Mouse (Mus musculus) c-Kit-positive CD71-negative TER-119-negative erythroid progenitor cells, embryonic 14.5 days (primary cell): ENCODE data around the gene Ahsg.

ENCODE experiments used
- DNase-seq: peaks from one replicate; pipeline ENCODE4 v3.0.0-alpha.2; 2013; ENCODE audit warnings: low read depth

The Ahsg gene

DNA sequence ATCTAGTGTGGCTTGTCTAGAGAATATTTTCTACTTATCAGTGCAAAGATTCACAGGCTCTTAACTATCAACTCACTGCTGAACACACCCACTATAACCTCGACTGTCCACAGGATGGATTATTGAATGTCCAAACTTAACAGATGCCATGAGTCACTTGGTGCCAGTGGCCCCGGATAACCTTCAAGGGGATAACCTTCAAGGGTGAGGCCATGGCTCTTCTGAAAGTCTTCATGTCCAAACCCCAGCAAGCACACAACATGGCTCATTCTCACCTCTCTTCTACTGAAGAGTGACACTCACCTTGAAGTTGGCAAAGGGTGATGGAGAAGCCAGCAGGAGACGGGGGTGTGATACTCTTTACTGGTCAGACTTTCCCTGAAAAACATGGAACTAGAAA lies 4.4 kb upstream of the Ahsg start:
- no peak for DNase-seq

DNA sequence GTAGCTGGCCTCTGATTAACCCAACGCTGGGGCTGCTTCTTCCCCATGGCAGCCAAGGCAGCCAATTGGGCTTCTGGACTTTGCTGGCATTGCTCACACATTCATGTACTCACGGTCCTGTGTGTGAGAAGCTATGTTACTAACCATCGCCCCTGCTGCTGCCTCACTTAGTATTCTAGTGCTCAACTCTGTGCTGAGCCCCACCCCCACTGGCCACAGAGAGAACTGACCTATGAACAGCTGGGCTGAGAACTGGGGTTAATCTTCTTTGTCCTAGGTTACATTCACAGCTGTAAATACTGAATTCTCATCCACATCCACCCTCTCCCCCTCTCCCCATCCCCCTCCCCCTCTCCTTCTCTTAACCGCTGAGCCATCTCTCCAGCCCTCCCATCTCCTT lies 2.2 kb upstream of the Ahsg start:
- DNase-seq: no peak

DNA sequence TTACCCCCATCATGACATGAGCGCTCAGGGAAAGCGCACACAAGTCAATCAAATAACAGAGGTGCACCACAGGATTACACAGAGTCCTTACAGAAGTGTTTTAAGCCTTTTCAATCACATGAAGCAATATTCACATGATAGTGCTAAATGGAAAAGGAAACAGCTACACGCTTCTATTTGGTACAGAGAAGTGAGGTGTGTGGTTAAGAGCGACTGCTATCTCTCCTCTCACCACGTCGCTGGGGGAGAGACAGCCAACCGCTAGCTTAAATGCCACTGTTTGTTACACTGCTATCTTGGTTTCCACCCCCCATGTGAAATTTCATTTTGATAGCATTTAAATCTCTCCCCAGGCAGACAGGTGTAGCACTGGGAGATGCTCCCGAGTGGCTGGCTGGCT lies 1.4 kb upstream of the Ahsg start:
- no peak for DNase-seq

DNA sequence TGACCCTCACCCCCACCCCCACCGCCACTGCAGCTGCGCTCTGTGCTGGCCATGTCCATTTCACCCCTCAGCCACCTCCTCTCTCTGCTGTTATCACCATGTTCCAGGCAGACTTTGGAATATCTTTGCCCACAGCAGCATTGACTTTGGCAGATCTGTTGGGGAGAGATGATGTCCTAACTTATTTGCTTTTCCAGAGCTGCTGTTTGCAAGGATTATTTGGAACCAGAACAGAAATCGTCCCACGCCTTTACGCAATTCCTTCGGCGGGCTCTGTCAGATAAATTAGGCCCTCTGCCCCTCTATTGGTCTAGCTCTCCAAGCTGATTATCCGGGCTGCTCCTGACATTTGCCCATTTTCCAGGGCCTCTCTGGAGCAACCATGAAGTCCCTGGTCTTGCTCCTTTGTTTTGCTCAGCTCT lies 667 bp downstream of the Ahsg start:
- DNase-seq: no peak

DNA sequence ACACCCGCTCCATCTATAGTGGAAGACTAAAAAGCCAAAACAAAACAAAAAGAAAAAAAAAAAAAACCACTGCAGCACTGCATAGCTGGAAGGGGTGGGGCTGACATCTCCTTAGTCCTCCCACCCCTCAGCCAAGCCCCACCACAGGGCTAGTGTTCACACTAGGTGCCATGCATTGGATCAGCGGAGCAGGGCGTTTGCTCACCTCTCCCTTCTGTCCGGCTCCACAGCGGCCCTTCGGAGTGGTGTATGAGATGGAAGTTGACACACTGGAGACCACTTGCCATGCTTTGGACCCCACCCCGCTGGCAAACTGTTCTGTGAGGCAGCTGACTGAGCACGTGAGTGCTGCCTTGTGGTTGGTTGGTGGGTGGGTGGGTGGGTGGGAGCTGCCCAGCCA lies 3.0 kb downstream of the Ahsg start:
- no peak for DNase-seq

DNA sequence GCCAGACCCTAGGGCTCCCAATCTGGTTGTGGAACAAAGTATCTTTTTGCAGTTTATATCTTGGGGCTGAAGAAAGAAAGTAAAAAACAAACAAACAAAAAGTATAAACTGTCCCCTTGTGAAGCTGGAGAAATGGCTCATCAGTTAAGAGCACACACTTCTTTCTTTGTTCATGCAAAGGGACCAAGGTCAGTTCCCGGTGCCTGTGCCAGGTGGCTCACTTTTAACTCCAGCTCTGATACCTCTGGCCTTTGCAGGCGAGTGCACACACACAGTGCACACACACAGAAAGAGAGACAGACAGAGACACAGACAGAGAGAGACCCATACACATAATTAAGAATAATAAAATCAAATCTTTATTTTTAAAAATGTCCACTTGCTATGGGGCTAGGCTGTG lies 5.5 kb downstream of the Ahsg start:
- DNase-seq: no peak

DNA sequence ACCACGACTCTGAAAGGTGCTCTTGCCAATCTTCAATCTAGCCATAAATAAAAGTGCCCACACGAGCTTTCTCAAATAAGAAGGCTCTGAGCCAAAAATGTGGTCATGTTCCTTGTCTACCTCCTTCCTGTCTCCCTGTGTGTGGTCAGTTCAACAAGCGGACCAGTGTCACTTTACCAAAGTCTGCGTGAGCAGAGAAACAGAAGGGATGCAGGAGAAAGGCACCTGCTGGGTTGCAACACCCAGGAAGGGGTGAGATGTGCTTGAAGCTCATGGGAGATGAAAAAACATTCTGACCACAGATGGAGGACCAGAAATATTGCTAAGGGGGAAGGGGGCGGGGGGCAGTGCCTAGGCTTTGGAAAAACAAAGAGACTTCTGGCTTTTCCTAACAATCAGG lies 8.3 kb downstream of the Ahsg start:
- DNase-seq: no peak

DNA sequence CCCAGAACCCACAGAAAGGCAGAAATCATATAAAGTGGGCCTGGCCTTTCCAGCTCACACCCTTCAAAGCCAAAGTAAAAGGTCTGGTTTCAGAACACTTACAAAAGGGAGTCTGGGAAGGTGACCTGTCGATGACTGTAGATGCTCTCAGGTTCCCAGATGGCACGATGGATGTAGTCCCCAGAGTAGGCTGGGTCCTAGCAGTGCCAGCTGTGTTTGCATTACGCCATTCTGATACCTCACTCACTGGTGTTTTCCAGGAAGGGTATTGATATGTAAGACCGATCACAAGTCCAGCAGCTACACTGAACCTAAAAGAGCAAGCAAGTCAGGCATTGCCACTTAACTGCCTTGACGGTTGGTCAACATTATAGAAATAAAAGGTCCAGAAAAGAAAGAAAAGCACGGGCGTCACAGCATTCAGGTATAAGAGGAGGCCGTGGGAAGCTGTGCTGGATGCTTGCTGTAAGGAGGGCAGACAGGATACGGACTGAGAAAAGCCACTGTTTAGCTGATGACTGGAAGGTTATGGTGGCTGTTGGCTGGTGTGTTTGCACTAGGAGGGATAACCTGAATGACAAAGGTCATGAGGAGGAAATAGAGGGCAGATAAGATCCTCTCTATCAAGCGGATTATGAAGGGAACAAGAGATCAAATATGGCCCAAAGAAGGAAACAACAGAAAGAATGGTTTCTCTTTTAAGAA lies 8.9 kb downstream of the Ahsg start:
- DNase-seq: no peak

DNA sequence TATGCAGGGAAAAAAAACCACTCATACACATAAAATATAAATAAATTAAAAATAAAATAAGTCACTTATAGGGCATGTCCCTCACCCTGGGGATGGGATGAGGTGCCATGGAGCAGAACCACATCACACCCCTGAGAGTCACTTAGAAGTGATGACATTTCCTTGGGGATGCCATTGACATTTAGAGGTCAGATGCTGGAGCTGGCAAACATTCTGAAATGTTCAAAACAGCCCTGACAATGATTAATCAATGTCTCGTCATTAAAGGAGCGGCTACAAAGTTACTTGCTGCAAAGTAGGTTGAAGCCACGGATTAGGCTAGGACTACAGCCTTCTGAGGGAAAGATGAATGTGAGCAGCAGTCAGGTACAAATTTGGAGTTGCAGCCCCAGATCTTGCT lies 10.2 kb downstream of the Ahsg start:
- no peak for DNase-seq

DNA sequence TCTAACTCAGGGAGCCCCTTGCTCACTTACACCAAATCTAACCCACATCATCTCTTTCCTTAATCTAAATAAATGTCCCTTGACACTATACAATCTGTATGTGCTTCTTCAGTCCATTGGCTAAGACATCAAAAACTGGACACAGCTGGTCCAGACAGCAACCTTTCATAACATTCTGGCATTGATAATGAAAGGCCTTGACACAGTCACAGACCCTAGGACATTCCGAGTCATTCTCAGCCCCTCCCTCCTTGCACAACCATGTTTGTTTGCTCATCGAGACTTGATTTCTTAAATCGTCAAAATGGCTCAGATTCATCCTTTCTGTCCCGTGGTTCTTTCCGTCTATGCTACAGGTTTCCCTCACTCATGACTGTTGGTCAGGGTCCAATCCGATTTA lies 18.2 kb downstream of the Ahsg start:
- no peak for DNase-seq

DNA sequence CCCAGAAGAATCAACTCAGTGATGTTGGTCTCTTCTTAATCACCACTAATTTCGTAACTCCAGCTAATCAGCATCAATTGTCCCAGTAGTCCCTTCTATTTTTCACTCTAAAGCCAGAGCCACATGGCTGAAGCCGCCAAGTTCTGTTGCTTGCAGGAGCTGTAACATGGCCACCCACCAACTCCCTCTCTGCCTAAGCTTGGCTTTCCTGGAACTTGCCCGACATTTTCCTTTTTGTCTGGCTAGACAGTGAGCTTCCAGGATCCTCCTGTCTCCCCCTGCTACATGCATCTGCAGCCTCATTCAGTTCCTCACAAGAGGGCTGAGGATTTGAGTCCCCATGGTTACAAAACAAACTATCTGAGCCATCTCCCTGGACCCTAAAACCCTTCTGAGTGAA lies 20.9 kb downstream of the Ahsg start:
- no peak for DNase-seq

DNA sequence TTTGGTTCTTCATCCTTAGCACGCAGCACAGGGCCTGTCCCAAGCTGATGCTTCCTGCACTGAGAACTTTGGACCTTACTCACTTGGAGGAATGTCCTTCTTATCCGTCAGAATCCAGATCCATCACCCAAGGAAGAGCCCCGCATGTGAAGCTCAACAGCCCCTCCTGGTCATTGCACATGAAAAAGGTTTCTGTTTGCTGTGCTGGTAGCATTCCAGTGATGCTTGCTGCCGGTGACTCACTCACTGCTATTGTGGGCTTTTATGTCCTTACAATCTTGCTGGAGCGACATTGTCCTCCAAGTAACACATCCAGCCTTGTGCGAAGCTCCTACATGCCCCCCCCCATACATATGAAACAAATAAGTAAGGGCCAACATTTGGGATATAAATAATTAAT lies 21.8 kb downstream of the Ahsg start:
- DNase-seq: no peak

DNA sequence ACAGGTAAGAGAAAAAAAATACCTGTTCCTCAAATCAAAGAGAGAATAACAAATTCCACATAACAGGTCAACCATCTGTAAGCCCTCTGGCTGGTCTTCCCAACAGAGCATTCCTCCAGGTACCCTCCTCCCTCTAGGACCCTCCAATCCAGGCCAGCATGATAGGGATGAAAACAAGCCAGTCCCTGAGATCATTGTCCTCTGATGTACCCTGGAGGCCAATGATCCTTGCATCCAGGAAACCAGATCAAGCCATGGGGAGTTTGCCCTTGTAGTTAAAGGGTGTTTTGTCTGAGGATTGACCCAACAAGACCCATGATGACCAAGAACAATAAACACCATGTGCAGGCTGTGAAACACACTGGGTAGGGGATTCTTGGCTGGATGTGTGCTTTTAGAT lies 23.2 kb downstream of the Ahsg start:
- DNase-seq: no peak

DNA sequence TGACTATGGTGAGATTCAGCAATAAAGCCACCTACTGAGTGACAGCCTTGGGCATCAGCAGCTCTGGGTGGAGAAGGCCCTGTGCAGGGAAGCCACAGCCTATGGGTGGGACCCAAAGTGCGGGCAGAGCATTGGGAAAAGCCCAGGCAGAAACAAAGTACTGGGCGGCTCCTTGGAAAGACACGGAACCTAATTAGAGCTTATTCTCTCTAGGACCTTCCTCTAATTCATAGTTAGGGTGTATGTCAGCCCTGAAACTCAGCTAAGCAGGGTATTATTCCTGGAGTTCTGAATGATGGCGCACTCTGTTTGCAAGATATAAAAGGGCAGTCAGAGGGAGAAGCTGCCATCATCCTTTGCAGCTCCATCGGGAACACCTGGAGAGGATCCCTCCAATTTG lies 27.0 kb downstream of the Ahsg start, which contains the start of gene Fetub:
Gene Fetub, plus strand, starts transcription at position 301 of the 400 bp plus-strand sequence.
- DNase-seq: no peak

DNA sequence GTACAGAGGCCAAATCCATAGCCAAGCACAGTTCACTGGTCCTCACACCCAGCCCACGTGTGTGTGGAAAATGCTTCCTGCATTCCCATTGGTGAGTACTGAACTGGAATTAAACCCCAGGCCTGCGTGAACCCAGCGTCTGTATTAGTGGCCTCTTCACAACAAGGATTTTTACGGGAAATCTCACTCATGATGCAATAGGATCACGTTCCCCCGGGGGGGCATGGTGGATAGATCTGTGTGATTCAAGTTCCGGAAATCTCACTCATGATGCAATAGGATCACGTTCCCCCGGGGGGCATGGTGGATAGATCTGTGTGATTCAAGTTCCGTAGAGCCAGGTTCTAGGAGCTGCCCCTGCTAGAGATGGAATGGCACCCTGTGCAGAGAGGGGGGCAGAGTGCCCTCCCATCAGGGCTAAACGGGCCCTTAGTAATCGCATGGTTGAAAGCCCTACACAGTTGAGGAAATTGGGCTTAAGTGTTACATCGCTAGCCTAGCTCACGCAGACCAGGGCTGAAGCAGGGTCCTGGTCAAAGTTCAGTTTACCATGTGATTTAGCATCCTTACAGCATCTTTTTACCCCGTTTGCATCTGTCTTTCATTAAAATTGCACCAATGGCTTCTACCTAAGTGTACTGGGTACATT lies 27.7 kb downstream of the Ahsg start:
- DNase-seq: no peak

DNA sequence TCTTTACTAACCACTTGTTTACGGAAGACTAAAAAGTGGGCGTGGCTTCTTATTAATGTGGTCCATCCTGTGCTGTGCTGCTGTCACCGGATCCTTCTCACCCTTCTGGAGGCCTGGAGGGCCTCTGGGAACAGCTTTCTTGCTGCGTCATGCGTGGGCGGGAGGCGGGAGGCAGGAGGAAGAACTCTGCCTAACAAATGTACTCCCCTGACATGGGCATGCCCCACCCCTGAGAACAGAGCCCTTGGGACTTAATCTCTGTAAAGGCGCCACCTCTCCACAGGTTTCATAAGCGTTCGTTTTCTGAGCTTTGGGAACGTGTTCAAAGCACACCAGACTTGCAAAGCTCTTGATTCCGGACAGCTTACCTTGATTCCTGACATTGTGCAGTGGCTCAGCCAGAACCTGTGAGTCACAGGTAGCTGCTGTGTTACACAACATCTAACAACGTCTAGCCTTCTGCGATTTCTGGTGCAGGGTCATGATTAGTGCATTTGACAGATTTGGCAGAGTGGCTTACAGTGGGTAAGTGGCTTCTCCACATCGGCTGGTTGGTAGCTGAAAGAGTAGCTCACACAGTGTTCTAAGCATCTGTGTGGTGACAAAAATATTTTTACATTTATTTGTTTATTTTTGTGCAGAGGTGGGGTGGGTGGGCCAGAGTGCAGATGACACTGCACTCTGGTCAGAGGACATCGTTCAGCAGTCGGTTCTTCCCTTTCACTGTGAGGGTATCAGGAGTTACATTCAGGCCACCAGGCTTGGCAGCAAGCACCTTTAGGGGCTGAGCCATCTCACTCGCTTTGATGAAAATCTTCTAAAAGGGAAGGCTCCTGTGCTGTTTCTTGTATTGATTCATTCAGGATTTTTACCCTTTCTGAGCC lies 29.1 kb downstream of the Ahsg start:
- peak; percentile 13 for DNase-seq

DNA sequence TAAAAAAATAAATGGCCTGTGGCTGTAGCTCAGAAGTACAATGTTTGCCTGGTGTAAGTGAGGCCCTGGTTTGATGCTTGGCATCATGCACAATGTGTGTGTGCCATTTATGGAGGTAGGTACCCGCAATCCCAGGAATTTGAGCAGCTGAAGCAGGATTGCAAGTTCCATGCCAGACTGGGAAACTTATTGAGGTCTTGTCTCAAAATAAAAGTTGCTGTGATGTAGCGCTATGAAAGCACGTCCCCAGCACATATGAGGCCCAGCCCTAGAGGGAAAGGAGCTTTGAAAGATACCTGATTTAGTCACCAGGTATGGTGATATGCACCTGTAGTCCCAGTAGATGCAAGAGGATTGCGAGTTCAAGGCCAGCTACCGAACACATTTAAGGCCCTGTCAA lies 30.7 kb downstream of the Ahsg start:
- no peak for DNase-seq

DNA sequence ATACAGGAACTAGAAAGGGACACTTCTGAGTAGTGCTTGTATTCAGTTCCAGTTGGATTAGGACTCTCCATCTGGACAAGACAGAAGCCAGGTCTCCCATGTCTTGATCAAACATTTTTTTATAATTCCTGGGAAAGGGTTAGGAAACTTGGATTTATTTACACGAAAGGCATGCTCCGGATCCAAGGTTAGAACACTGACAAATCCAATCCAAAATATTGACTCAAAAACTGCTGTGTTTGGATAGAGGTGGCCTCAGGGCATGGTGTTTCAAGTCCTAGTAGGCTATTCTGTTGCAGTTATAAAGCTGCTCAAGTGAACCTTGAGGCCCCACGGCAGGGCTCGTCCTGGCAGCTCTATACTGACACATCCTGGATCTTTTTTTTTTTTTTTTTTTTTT lies 31.4 kb downstream of the Ahsg start:
- DNase-seq: no peak

DNA sequence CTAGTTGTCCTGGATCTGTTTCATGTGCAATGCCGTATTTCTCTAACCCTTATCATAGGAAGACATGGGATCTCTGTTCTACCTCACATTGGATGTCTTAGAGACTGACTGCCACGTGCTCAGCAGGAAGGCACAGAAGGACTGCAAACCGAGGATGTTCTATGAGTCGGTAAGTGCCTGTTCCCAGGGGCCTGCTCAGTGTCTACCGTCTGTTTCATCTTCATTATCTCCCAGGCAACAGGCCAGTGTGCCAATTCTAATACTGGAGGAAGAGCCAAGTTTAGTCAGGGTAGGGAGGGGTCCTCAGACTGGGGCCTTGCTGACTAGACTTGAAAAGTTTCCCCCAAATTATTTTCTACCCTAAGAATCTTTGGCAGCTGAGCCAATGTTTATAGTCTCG lies 38.5 kb downstream of the Ahsg start:
- DNase-seq: no peak

DNA sequence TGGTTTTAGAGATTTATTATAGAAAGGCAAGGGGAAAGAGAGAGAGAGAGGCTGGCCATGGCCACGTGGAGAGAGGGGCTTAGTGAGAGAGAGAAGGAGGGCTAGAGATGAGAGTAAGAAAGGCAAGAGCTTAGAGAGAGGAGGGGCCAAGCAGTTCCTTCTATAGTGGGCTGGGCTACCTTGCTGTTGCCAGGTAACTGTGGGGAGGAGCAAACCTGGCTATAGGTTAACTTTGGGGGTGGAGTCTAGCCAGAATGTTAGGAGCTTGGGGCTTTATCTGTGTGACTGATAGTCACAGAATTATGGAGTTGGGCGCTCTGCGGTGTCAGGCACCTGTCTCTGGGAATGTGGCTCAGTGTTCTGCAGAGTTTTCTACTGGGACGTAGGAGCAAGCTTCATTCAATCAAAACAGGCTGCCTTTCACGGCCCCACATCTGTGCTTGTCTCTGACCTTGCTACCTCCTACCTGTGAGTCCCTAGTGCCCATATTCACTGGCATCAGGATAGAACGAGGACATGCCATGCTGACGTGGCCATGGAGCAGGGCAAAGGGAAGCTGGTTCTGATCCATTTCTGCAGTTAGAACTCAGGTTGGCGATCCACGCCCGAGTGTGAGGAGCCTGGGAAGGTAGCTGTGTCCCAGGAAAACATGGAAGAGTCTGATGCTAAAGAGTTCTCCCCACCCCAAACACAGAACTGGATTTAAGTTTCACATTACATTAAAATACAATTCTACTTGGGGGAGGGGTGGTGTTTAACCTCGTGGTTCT lies 40.5 kb downstream of the Ahsg start:
- no peak for DNase-seq

DNA sequence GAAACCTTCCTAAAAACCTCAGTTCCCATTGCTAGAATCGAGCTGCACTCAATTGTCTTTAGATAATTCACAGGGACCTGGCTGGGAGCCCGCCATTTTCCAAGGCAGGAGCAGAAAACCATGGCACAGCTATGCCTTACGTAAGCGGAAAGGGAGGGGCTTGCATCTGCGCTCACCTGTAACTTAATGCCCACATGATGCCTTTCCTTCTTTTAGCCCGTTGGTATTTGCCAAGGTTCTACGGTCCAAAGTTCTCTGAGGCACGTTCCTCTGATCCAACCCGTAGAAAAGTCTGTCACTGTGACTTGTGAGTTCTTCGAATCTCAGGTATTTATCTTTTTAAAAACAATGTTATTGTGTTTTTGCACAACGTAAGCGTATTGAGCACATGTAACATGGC lies 46.6 kb downstream of the Ahsg start:
- DNase-seq: no peak

DNA sequence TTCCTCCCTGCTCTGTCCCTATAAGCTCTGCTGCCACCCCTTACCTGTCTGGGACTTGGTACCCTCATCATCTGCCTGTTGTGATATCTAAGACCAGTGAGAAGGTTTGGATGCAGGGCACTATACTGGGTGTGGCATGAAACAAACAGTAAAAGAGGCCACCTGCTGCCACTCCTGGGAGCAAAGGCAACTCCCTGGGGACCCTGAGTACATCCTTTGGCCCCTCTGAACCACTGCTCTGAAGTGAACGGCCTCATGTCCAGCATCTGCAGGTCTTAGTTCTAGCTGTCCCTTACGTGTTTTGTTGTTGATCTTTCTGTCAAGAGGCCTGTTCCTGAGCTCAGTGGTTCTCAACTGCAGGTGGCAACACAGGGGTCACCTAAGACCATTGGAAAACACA lies 47.5 kb downstream of the Ahsg start:
- no peak for DNase-seq
